Comparison of ENCODE assay signal across 8 mouse cellular contexts in the genomic region with DNA sequence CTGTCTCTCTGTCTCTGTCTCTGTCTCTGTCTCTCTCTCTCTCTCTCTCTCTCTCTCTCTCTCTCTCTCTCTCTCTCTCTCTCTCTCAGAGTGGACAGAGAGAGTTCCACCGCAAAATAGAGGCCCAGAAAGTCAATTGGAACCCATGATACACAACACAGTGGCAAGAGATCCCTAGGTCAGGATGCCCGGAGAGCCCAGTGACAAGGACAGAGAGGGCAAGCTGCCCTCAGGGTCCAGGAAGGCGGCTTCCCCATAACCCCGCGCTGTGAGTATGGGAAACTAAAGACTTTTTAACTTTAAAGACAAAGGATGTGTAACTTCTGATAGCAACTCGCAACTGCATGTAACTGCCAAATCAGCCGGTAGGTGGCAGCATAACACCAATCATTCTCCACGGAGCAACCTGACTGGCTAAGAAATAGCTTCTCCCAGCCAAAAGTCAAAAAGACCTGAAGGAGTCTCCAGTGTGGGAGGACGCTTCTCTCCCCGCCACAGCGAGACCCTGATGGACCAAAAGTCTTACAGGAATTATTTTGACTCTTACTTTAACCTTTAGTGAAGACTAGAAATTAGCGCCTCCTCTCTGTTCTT.
DNase-seq lines count a peak whose midpoint lies in the region; ATAC-seq and TF ChIP-seq lines count a peak whose summit lies in the region.

No protein-coding gene starts in this region.

- no peak overlapping the region for H3K4me2 ChIP-seq in limb, embryonic 11.5 days (ENCODE audit: low read depth, severe bottlenecking)
- 0 out of 2 replicates have a peak overlapping the region, but pooled peaks have one; percentile 31 for H3K4me2 ChIP-seq in midbrain, embryonic 16.5 days (ENCODE audit: low read length)

- no peaks in the 10 kb centered on the region for H3K9me3 ChIP-seq in limb, embryonic 11.5 days (ENCODE audit: control insufficient read depth, low read length)
- H3K9me3 ChIP-seq in midbrain, embryonic 16.5 days (replicated peaks; ENCODE audit: control insufficient read depth, low read length, poor library complexity, severe bottlenecking), result no peaks in the 10 kb centered on the region

- H3K27ac ChIP-seq in limb, embryonic 11.5 days (replicated peaks; ENCODE audit: low read depth, low read length), result no peak overlapping the region
- H3K27ac ChIP-seq in midbrain, embryonic 16.5 days (ENCODE audit: low read length), result no peak overlapping the region
- no peak overlapping the region for H3K27ac ChIP-seq in spleen, adult 2 months (ENCODE audit: insufficient read depth, low read length)

- no peak overlapping the region for H3K4me3 ChIP-seq in limb, embryonic 11.5 days (ENCODE audit: low read depth, low read length)
- no peak overlapping the region for H3K4me3 ChIP-seq in midbrain, embryonic 16.5 days (ENCODE audit: low read depth, low read length)
- no peak overlapping the region for H3K4me3 ChIP-seq in spleen, adult 2 months (ENCODE audit: extremely low read depth, insufficient read depth, insufficient read length)

- no peaks in the 10 kb centered on the region; the same call in 1 of the 2 replicates for H3K4me1 ChIP-seq in limb, embryonic 11.5 days (ENCODE audit: control insufficient read depth, insufficient read depth, low read length)
- H3K4me1 ChIP-seq in midbrain, embryonic 16.5 days (ENCODE audit: control insufficient read depth, insufficient read depth, low read length), result no peaks in the 10 kb centered on the region
- no peaks in the 10 kb centered on the region for H3K4me1 ChIP-seq in spleen, adult 2 months (ENCODE audit: control insufficient read depth, insufficient read depth, insufficient read length)

- no peaks in the 10 kb centered on the region for H3K36me3 ChIP-seq in limb, embryonic 11.5 days (ENCODE audit: control insufficient read depth, insufficient read depth, low read length)
- H3K36me3 ChIP-seq in midbrain, embryonic 16.5 days (ENCODE audit: control insufficient read depth, insufficient read depth, low read length), result no peaks in the 10 kb centered on the region
- H3K36me3 ChIP-seq in spleen, adult 2 months (ENCODE audit: control insufficient read depth, insufficient read depth, low read length), result no peaks in the 10 kb centered on the region

- DNase-seq in 3134 (ENCODE audit: extremely low read depth, insufficient read length, low spot score), result peak; percentile 48
- peak; percentile 70 for DNase-seq in adrenal gland, adult 8-10 months
- peak; percentile 78 for DNase-seq in embryo, embryonic 11.5 days (ENCODE audit: low read depth, low spot score)
- DNase-seq in gastrocnemius, postnatal 36 days, result peak; percentile 70 to 84
- peak; percentile 94 for DNase-seq in kidney, adult 18-20 months
- peak; percentile 96 for DNase-seq in limb, embryonic 11.5 days (ENCODE audit: low spot score)
- peak; percentile 63 to 83 for DNase-seq in spleen, adult 2 months (ENCODE audit: low read depth in 1 of 2, low spot score in 2 of 2)

- peak; percentile 82; the same call in 1 of the 2 replicates for TF ChIP-seq CTCF in spleen, adult 2 months (IDR thresholded peaks at IDR 0.05; ENCODE audit: extremely low read depth, insufficient read depth, insufficient read length, insufficient replicate concordance)

- 14% methylated on average over 12 of the region's 12 CpGs for WGBS in limb, embryonic 11.5 days
- WGBS in midbrain, embryonic 16.5 days, result 9% methylated on average over 12 of the region's 12 CpGs
- 15% methylated on average over 12 of the region's 12 CpGs for WGBS in spleen, adult 2 months

- TF ChIP-seq POLR2A in spleen, adult 2 months (IDR thresholded peaks at IDR 0.05; ENCODE audit: low read depth, low read length), result no peak

- intact Hi-C loops in gastrocnemius, postnatal 36 days (cut with DNase I), result loop anchor here (1.0 to 10.0 kb wide), 4 partner anchors 136 to 611 kb away; no protein-coding TSS in a partner anchor

- no peak overlapping the region for H3K9ac ChIP-seq in limb, embryonic 11.5 days (ENCODE audit: low read length)
- no peak overlapping the region for H3K9ac ChIP-seq in midbrain, embryonic 16.5 days (ENCODE audit: low read depth, low read length)

- no peak for ATAC-seq in limb, embryonic 11.5 days (ENCODE audit: insufficient number of reproducible peaks, low FRiP score, low TSS enrichment, low read depth)
- ATAC-seq in midbrain, embryonic 16.5 days, result no peak

- H3K27me3 ChIP-seq in limb, embryonic 11.5 days (ENCODE audit: control insufficient read depth, insufficient read depth, low read length), result no peaks in the 10 kb centered on the region
- no peaks in the 10 kb centered on the region for H3K27me3 ChIP-seq in midbrain, embryonic 16.5 days (ENCODE audit: control insufficient read depth, insufficient read depth, low read depth, low read length)
- H3K27me3 ChIP-seq in spleen, adult 2 months (ENCODE audit: control insufficient read depth, insufficient read depth, low read length), result no peaks in the 10 kb centered on the region; the same call in 1 of the 2 replicates
